Mouse (Mus musculus): Measurements from ENCODE around the gene Eif6.
A peak's percentile ranks its signal among the peaks of the same experiment; 100 is the strongest.

Eif6 gene

DNA sequence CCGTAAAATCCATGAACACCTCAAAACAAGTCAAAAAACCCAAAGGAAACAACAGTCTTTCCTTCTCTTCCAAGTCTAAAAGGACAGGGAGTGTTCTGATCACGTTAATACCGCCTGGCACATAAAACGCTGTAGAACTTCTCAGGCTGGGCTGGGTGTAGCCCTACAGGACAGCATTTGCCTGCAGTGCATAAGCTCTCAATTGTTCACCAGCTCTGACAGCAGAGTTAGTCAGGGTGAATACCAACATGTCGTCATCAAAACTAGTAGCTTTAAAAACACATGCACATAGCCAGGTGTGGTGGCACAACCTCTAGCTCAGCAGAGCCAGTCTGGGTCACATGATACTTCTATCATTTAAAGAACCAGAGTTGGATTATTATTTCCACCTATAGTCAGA, 5.9 kb downstream of the Eif6 start:
- no peak for DNase-seq

DNA sequence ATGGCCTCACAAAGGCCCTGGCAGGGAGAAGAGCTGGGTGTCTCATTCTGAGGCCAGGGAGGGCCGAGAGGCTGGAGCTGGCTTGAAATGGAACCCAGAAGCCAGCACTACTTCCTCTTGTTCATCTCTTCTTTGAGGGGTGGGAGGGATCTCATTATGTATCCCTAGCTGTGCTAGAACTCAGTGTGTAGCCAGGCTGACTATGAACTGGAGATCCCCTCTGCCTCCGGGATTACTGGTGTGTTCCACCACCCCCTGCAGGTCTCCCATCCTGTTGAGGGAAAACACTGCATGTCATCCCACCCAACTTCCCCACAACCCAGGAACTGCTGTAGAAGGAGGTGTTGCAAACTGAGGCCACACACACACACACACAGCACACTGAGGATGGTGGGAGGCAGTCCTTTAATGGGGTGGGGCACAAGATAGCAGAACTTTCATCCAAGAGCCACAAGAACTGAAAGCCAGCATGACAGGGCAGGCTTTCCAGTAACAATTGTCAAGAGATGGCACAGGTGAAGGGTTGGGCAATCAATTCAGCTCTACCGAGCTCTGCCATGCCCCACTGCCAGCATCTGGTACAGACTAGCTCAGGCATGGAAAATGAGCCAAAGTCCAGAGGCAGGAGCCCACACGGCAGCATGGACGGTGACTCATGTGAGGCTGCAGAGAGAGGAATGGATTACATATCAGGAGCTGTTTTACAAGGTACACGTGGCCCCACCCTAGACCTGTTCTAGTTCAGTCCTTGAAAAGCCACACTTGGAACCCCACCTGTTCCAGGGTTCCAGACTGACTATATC, 7.1 kb downstream of the Eif6 start:
- no peak for DNase-seq

DNA sequence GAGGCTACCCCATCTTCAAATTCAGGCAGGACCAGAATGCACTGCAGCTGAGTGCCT, 7.5 kb downstream of the Eif6 start, which contains the start of gene BC029722:
TSS of gene BC029722 (minus strand) at position 35 of the 57 bp plus-strand sequence.
- no peak for DNase-seq

DNA sequence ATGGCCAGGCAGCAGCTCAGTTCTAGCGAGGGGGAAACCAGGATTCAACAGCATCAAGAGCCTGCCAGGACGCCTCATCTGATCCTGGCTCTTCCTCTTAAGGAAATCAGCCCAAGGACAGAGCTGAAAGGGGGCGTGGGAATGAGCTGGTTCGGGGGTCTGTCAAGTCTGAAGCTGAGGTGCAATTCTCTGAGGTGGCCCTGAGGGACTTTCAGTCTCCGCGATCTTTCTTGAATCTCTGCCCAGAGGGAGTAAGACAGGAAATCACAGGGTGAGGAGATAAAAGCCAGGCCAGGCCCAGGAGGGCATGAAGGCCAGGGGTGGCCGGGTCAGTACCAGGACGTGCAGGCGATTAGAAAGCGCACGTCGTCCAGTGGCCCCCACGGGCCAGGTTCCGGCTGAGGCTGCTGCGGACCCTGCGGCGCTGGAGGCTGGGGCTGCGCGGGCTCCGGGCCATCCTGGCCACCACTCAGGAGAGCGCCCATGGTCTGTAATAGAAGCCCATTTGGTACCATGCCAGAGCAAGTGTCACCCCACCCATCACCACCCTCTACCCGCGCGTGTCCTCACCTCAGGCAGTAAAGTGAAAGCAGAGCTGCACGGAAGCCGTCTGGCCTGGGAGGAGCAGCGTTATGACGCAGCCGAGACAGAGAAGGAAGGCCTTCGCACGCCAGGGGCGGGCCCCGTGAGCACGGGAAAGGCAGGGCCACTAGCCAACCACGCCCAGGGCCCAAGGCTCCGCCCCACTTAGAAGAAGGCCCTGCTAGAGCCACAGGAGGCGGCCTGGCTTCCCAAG, 7.9 kb downstream of the Eif6 start:
- peak; percentile 88 to 91 for DNase-seq

DNA sequence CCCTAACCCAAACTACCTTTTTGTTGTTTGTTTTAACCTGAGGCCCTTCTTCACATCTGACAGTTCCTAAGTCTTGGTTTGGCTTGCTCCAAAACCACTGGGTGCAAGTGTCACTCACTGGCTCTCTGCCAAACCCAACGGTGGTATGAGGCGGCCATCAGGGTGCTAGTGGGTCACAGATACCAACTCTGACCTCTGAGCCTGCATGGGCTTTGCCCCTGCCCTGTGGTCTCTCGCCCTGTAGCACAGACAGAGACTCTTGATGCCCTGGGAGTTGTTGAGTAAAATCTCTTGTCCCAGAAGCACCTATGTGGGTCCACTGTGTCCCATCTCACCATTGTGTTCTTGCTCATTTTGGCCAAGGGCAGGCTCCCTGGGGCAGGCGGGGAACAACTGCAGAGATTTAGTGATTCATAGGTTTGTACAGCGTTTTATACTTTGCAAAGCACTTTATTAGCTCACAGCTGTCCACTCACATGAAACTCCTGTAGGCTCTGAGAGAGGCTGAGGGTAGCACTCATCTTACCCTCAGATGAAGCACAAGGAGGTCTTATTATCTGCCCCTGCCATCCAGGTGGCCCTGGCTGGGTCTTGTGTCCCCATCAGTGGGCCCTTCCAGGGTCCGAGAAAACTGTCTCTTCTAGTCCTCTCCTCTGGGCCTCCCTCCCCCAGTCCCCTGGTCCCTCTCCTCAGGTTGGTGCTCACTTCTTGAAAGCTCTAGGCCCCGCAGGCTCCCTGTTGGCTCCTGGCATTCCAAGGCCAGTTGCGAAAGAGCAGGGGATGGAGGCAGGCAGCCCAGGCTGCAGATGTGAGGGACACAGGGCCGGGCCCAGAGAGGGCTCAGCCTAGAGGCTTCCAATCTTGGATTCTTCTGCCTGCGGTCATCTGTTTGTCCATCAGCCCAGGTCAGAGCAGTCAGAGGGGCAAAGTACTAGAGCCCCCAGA, 9.2 kb downstream of the Eif6 start:
- no peak for DNase-seq

DNA sequence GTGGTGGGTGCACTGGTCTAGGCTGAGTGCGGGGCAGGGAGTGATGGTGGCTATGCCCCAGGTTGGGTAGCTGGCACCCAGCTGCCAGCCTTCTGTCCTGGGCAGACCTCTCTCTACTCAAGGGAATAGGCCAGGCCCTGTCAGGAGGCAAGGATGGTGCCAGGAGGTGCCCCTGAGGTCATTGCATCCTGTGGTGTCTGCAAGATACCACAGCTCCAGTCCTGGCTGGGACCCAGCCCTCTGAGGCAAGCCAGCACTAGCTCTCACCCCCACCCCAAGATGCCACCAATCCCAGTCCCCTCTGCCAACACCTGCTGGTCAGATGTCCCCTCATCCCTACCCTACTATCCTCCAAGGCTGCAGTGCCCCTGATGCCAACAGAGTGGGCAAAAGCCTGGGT, 10.5 kb downstream of the Eif6 start:
- DNase-seq = no peak

DNA sequence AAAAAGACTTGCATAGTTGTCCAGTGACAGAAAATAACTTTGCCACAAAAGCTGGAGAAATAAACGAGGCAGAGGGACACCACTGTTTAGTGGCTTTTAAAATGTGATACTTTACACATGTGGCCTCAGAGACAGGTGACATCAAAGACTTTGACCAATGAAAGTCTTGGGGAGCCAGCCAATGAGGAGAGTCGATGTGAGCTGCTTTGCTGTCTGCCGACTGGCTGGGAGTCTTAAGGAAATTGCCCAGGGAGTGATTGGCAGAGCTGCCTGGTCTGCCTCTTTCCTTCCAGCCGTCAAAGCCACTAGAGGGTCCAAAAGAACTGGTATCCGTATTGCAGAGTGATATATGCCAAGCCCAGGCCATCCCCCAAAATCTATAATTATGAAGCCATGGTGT, 11.9 kb downstream of the Eif6 start:
- no peak for DNase-seq

DNA sequence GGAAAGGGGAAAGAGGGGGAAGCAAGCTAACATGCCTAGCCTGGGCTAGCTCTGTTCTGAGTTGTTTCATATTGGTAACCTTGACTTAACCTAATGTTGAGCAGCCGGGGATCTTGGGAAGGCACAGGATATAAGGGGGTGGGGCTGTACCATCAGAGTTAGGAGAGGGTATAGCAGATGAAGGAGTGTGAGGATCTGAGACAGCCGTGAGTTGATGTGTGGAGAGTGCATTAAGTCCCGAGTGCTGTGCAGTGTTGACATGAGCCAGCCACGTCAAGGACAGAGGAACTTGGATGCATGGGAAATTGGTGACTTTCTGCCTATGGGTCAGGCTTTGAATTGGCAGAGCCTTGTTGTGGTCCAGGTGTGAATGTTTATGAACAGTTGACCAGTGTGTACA, 14.1 kb downstream of the Eif6 start:
- no peak for DNase-seq

DNA sequence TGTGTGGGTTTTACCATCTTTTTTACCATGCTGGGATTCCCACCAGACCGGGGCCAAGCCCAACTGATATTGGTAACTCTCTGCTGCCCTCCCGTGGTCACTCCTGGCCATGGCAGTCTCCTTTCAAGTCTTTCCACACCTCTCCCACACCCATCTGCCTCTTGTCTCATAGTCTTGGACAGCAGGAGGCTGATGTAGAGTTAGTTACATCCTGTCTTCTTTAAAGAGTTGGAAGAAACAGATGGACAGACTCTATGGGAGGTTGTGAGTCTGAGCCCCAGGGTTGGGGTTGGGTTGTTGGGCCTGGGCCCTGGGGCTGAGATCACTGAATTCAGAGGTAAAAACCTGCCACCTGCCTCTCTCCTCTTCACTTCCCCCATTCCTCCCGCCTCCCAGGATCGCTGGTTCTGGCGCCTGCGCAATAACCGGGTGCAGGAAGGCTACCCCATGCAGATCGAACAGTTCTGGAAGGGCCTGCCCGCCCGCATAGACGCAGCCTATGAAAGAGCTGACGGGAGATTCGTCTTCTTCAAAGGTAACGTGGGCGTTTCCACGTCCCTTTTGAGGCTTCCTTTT, 14.8 kb downstream of the Eif6 start:
- peak; percentile 40 to 52 for DNase-seq

DNA sequence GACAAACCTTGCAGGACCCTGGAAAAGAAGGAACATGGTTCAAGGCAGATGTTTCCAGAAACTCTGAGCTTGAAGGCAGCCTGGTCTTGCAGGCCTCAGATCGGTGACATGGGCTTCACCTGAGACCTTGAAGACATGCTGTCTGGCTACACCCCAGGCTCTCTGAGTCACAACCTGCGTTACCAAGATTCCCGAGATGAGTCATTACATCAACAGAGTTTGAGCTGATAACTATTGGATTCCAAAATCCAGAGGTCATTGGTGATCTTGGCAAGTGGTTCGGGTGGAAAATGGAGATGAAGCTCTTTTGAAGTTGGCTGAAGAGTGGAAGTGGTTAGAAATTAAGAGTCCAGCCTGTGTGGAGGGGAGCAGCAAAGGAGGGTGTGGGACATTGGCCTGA, 17.1 kb downstream of the Eif6 start:
- no peak for DNase-seq

DNA sequence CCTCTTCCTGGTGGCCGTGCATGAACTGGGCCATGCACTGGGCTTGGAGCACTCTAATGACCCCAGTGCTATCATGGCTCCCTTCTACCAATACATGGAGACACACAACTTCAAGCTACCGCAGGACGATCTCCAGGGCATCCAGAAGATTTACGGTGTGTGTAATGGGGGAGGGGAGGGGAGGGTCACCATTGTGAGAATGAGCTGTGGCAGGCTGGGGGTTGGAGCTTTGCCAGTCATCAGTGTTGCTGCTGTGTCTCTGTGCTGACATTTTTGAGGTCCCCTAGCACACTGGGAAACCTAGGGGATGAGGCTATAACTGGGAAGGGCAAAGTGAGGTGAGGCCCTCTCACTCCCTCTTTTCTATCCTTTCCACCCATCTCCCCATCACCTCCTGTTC, 19.3 kb downstream of the Eif6 start:
- no peak for DNase-seq

DNA sequence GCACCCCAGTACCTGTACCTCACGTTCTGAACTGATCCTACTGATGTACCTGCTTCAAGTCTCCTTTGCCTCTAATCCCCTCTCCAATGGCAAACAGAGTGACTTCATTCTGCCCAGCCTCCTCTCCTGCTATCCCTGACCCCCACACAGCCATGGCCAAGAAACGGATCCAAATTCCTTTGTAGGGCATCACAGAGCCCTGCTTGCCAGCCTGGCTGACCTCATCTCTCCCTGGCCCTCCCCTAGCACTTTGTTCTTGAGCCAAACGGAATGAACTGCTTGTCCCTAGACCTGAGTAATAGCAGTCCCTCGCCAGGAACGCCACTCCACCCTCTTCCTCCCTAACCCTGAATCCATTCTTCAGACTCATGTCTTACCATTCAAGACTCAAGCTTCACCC, 20.2 kb downstream of the Eif6 start:
- DNase-seq = no peak

DNA sequence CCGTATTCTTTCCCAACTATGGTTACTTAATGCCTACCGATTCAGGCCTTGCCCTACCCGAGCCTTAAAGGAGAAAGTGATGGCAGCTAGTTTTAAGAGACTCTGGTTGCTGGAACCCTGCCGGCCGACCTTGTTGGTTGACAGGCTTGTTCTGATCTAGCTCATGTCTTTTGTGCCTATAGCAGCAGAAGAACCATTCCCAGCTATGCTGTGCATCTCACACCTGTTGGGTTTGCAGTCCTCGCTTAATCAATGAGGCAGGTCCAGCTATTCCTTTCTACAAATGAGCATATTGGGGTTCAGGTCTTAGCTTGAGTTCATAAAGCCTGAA, 20.8 kb downstream of the Eif6 start:
- DNase-seq = no peak

DNA sequence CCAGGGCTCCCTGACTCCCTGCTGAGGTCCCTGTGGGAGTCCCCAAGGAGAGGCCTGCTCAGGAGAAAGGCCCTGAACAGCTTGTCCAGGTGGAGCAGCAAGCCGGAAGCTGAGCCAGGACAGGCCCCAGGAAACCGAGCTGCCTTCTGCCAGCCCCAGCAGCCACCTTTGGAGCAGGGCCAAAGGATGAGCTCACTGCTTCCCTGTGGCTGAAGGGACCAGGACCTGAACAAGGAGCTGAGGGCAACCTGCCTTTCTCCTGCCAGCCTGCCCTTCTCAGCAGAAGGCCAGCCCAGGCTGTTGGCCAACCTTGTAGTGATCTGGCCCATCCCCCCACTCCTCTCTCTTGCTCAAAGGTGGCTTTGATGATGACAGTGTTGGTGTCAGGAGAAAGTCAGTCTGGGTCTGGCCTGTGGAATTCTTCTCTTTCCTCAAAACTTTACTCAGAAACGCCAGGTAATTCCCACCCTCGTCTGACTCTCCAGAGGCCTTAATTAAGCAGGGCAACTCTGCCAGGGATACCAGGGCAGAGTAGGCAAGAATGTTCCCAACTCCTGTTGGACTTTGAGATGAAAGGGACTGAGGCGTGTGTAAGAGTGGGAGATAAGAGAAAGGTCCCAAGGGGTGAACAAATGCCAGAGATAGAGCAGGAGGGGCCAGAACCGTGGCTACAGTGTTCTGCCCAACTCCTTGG, 21.3 kb downstream of the Eif6 start:
- no peak for DNase-seq

DNA sequence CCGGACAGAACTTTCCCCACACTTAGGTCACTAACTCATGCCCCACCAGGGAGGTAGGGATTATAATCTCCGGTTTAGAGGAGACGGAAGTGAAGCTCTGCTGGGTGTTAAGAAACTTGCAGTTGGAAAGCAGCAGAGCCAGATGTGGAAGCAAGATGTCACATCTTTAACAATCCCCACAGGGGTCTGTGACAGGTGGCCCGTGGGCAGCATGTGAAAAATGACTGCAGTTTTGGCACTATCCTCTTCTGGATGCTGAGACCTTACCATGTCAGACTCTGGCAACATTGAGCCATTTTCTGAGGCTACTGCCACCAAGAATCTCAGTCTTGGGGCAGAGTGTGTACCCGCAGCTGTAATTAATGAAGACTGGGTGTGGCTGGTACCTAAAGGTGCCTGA, 22.7 kb downstream of the Eif6 start:
- no peak for DNase-seq

DNA sequence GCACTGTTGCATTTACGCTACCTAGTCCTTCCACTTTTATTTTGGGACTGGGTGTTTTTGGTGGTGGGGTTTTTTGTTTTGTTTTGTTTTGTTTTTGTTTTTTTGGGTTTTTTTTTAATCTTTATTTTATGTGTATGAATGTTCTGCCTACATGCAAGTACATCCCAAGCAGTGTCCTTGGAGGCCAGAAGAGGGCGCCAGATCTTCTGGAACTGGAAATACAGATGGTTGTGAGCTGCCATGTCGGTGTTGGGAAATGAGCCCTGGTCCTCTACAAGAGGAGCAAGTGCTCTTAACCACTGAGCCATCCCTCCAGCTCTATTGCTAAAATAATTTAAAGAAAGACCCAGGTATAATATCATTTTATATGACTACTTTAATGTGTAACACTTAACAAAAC, 24.0 kb downstream of the Eif6 start:
- DNase-seq = no peak

DNA sequence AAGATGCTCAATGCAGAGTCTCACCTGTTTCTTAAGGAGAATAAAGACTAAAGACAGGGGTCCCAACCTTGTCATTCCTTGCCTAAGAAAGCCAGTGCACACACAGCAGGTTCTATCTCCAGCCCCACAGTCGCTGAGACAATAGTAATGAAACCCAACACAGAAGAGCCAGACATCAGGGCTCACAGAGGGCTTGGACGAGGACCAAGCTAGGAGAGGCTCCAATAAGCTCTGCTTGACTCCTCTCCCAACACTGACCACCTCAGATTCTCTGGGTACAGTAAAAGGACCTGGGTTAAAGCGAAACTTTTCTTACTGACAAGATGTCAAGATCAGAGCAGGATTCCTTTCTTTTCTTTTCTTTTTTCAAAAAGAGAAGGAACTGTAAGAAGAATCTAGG, 28.1 kb downstream of the Eif6 start:
- DNase-seq = no peak

DNA sequence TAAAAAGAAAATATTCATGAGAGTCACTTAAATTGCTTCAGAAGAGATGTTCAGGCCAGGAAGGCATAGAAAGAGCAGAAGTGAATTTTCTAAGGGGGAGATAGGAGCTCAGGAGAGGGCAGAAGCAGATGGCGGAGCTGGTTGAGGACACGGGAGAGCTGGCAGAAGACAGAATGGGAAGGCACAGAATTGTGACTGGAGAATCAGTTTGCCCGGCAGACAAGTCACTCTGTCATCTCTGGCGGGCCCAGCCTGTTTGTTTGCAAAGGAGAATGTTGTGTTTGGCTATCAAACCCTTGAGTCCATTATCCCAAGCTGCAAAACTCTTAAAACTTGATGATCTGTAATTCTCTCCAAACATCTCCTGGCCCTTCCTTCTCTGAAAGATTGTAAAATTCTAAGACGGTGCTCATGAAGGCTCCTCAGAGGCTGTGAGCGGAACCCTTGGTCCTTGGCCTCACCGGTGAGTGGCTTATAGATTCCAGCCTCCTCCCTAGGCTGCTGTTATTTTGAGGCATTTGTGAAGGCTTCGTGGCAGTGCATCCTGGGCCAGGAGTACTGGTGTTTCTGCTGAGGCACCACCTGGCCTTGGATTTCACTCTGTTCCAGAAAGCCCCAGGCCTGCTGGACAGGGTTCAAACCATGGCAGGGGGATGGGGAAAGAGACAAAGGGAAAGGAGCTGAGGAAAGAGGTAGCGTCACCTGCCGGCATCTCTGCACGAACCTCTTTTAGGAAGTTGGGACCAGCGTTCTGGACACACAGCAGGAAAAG, 31.9 kb downstream of the Eif6 start:
- DNase-seq = no peak

DNA sequence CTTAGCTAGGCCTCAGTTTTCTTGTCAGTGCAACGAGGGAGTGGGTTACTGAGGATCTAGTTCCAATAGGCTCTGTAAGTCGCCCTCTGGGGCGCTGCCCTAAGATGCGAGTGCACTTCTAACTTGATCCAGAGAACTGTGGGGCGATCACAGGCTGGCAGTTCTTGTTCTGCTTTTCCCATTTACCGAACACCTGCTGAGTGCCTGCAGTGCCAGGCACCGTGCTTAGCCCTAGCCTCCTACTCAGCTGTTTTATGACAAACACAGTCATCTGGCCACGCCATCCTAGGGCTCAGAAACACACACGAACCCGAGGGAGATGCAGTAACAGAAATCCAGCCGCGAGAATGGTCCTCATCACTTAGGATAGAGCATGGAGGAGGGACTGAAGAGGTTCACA, 33.8 kb downstream of the Eif6 start:
- DNase-seq = no peak

DNA sequence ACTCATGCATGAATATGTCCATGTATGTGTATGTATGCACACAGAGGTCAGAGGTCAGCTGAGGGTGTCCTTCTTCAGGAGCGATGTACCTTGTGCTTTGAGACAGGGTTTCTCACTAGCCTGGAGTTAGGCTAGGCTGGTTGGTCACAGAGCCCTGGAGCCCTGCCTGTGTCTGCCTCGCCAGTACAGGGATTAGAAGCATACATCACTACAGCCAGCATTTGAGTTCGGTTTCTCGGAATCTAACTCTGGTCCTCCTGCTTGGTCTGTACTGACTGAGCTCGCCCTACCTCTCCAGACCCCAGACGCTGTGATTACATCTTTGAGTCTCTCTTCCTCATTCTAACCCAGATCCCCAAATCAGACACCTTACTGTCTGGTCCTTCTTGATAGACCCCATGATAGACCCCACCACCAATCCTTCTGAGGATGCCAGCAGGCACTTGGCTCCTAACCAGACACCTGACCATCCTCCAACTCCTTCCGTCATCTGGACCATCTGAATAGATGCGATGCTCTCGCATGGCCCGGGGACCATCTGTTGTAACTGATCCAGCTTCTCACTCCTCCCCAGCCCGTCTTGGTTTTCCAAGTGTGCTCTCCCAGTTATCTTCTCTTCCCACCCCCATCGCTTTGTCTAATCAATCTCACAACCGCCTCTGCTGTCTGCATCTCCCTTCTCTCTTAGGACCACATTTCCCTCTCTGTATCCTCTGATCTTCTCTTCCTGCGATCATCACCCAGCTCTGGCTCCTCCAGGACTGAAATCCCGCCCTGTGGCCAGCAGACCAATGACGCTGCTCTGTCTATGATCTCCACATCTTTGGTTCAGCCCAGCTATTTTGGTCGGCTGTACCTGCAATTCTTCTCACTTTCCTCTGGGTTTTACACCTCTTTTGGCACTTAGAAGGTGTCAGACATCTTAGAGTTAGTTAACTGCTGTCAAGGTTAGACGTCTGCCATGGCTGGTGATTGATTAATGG, 38.5 kb downstream of the Eif6 start:
- no peak for DNase-seq

DNA sequence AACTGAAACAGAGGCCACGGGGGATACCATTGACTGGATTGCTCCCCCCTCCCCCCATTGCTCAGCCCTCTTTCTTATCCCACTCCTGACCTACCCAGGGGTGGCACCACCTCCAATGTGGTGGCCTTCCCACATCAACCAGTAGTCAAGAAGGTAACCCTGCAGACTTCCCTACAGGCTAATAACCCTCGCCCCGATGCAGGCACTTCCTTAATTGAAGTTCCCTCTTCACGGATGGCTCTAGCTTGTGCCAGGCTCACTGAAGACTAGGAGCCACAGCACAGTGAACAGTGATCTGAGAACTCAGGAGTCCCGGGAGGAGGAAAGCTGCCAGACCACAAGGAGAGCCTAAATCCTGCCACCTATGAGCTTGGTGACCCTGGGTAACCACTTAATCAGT, 39.8 kb downstream of the Eif6 start:
- no peak for DNase-seq

All from thymus, adult 18-20 months (tissue).